Mouse (Mus musculus): ENCODE results near the gene U2af1l4.

The U2af1l4 gene

DNA sequence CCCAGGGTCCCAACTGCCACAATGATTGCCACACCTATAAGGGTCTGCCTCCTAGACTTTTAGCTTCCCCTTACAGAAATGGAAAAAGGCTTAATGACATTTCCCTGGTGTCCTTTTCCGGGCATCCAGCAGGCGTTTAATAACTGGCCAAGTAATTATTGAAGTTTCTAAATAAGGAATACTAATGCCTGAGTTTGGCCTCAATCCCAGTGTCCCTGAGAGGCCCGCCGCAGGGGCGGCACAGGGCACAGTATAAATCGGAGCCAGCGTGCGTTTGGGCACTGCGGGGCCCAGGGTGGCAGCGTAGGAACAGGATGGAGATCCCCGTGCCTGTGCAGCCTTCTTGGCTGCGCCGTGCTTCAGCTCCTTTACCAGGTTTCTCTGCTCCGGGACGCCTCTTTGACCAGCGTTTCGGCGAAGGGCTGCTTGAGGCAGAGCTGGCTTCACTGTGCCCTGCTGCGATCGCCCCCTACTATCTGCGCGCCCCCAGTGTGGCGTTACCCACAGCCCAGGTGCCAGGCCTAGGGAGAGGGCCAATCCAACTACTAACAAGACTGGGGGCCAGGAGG, 10.0 kb upstream of the U2af1l4 start:
- peak; percentile 54 for DNase-seq

DNA sequence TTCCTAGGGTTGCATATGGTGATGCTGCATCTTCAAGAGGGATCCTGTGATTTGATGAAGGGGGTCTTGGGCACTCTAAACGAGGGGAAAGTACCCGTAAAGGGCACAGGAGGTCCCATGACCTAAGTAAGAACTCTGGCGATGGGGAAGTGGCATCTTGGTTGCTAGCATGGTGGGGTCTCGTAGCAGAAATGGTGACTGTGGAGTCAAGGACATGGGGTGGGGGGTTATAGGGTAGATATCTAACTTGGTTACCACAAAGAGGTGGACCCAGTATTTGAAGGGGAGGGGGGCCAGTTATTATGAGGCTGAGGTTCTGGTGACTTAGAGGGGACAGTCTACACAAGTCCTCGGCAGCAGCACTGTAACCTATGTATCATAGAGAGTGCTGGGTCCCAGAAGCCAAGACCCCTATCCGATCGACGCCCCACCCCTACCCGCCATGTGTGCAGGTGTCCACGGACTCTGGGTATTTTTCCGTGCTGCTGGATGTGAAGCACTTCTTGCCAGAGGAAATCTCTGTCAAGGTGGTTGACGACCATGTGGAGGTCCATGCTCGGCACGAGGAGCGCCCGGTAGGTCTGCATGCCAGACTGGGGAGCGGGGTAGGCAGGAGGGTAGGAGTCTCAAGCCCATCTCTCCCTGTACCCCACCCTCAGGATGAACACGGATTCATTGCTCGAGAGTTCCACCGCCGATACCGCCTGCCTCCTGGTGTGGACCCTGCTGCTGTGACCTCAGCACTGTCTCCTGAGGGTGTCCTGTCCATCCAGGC, 9.1 kb upstream of the U2af1l4 start:
- no peak for DNase-seq

DNA sequence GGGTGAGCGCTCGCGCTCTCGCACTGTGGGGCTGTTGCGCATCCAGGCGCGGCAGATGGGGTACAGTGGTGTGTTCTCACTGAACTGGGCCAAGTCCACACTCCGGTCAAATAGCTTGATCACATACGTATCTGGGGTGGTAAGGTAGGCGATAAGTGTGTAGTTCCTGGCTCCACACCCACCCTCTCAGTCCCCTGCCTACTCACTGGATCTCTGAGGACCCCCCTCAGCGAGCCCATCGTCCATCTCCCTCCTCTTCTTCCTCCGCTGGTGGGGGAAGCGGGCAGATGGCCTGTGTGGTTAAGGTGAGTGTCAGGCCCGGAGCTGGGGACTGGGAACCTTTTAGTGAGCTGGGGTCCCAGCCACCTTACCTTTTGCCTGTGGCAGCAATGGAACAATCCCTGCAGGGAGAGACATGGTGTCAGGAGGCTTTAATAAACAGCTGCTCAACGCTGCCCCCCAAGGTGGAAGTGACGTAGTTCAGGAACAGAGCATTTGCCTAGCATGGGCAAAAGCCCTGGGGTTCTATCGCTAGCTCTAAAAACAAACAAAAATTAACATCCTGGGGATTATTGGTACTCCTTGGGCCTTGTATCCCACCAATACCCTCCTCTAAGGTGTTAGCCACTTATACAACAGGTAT, 6.1 kb upstream of the U2af1l4 start:
- no peak for DNase-seq

DNA sequence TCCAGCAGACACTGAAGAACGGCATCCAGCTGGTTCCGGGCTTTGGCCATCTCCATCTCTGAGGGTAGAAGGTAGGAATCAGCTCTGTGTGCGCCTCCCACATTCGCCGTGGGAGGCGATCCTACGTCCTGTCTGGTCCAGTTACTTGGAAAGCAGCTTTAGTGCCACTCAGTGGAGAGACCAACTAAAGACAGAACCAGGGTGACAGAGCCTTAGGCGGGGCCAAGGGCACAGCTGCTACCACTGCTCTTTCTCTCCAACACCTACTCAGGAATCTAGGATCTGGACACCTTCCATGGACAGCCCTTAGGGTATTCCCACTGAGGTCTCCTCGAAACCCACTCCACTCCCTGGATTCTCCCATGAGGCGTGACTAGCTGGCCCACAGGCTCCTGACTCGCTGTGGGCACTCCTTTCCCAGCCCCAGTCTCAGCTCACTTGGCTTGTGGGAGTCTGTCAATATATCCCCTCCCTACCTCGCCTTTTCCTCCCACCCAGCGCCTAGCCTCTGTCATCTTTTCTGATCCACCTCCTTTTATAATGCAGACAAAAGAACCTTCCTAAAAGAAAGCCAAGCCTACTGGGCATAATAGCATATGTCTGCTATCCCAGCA, 5.1 kb upstream of the U2af1l4 start:
- no peak for DNase-seq

DNA sequence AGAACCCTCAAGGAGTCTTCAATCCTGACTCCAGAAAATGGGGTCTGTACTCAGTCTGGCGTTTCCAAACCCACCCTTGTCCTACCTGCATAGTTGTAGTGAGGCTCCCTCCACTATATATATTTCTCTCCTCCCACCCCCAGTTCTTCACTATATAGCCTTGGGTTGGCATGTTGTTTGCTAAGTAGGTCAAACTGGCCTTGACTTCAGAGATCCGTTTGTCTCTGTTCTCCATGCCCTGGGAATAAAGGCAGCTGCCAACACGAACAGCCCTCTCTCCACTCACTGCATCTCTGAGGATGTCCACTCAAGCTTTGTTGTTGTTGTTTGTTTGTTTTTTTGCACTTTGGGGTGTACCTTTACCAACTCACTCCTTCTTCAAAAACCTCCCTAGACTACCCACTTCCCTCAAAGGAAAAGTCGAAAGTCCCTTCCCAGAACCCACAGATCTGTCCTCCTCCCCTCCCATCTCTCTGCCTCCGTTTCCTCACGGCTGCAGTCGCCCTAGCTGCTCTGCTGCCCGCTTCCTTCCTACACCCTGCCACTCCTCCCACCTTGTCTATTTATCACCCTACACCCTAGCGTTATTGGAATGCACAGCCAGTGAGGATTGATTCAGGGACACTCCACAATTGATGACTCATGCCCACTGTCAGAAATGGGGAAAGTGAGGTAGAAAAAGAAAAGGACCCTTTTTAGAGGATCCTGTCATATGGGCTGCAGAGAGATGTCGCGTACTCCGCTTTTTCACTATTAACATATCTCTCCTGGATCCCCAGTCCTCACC, 4.3 kb upstream of the U2af1l4 start:
- peak; percentile 56 for DNase-seq

DNA sequence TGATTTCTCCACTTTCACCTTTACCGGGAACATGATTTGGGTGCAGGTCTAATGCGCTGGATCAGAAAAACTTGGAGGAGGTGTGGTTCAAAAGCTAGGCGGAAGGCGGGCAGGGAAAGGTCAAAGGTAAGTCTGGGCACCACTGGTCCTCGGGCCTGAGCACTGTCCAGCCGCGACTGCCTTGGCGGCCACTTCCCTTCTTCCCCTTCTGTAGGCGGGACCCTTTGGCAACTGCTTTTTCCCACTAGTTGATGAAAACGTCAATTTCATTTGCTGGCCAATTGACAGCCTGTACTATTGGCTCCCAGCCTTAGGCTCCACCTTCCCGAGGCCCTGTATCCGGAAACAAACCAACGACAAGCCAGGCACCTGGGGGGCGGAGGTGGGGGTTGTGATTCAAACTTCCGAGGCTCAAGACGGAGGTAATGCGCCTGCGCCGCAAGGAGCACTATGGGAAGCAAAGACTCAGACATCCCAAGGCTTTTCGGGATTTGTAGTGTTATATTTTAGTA, 3.6 kb upstream of the U2af1l4 start, which contains the start of gene Lin37:
TSS of gene Lin37 (minus strand) at position 396 of the 512 bp plus-strand sequence.
- DNase-seq: peak; percentile 95

DNA sequence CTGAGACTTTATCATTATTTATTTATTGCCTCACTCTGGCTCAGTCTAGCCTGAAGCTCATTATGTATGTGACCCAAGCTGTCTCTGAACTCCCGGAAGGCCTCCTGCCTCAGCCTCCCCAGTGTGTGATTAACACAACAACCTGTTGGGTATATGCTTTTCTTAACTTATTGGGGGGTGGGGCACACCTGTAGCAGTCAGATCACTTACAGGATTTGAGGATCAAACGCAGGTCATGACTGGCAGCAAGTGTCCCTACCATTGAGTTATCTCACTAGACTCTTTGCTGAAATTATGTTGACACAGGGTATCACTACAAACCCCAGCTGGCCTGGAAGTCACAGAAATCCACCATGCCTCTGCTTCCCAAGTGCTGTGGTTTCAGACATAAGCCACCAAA, 2.8 kb upstream of the U2af1l4 start:
- DNase-seq: no peak

DNA sequence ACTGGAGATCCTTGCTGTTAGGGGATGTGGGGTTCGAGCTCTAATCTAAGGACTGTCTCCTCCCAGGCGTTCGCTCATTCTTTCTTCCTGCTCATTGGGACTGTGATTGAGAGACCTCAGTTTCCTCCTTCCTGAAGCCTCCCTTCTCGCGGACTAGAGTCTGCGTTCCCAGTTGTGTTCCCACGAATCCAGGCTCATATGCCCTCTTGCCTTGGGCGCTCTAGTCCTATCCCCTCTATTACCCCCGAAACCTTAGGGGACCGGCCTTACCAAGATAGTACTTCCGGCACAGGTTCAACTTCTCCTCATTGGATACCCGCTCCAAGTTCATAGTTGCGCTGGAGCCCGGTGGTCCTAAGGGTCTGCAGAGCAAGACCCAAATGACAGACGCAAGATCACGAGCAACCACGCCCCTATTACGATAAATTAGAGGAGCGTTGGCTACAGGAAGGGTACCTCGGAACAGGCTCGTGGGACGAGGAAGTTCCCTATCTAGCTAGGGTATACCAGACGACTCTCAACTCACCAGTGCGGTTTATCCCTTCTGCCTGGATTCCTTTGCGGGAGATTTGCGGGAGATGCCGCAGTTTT, 480 bp upstream of the U2af1l4 start:
- DNase-seq: no peak

DNA sequence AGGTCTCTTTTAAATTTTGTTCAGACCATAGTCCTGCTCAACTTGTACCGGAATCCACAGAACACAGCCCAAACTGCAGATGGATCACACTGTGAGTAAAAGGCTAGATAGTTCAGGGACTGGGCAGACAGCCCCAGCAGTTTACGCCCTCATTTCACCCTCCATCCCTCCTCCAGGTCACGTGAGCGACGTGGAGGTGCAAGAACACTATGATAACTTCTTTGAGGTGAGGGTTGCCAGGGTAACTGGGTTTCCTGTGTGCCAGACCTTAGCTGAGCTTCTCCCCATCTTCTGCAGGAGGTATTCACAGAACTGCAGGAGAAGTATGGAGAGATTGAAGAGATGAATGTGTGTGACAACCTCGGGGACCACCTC, 792 bp downstream of the U2af1l4 start:
- no peak for DNase-seq

DNA sequence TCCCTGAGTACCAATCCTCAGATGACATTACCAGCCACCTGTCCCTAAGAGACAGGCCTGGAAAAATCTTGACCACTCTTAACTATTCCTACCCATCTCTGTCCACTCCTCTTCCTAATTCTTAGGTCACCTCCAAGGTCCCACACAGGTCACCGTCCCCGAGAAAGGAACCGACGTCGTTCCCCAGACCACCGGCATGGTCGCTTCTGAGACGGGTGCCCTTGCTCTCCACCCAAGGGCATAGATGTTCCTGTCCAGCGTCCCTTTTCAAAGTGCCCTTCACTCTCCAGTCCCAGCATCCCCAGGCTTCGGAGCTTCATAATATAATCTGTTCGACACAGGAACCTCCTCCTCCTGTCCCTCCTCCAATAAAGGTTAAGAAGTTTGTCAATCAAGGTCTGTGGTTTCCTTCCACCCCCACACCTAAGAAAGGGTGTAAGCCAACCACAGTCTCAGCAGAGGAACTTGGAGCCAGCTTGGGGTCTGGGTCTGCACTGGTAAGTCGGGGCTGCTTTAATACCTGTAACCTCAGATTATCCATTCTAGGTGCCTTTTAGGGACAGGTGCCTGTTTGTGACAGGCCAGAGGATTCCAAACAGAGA, 2.0 kb downstream of the U2af1l4 start, which contains the start of gene Igflr1:
TSS of gene Igflr1 (plus strand) at position 458 of the 602 bp plus-strand sequence.
- no peak for DNase-seq

DNA sequence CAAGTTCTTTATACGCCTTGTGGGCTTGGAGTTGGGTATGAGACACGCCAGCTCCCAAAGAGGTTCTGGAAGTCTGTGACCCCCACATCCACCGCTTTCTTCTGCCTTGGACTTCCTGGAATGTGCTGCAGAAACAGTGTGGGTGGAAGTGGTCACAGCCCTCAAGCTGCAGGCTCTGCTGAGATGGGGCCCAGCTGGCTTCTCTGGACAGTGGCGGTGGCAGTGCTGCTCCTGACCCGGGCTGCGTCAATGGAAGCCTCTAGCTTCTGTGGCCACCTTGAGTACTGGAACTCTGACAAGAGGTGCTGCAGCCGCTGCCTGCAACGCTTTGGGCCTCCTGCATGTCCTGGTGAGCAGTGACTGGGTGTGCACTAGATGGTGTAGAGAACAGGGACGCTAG, 2.9 kb downstream of the U2af1l4 start:
- DNase-seq: no peak

DNA sequence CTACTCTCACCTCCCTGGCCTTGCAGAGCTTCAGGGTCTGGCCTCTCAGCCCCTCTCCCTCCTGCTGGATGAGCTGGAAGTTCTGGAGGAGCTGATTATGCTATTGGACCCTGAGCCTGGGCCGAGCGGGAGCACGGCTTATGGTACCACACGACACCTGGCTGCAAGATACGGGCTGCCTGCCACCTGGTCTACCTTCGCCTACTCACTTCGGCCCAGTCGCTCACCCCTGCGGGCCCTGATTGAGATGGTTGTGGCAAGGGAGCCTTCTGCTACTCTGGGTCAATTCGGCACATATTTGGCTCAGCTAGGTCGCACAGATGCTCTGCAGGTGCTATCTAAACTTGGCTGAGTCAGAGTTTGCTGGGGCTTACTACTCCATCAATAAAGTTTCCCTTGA, 4.5 kb downstream of the U2af1l4 start:
- DNase-seq: no peak

DNA sequence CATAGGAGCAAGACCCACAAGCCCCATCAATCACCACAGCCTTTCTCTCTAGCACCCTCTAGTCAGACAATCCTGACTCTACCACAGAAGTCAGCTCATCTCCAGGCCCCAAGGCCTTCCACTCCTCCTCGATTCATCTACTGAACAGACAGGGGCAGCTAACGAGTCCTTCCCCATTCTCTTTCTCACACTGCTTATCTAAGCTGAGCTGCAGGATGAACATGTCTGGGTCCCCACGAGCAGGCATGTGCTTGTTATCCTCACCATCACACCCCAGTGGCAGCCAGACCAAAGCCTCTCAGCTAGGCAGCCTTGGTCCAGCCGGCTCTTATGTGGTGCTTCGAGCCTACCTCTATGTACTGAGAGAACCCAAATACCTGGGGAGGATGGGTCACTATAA, 9.3 kb downstream of the U2af1l4 start:
- DNase-seq: no peak

DNA sequence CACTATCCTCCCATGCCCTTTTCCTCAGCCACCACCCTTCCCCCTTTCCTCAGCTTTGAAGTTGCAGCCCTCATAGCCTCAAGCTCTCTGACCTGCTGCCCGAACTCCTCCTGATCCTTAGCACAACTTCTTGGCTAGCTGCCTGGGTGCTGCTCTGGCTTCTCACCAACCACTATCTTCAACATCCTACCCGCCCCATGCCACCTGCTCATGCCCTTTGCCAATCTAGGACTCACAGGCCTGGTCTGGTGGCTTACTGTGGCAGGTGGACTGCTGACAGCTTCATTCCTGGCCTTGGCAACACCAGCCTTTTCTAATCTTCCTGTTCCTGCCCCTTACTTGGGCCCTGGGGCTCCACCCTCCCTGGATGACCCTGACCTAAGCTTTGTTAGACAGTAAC, 9.9 kb downstream of the U2af1l4 start:
- no peak for DNase-seq

DNA sequence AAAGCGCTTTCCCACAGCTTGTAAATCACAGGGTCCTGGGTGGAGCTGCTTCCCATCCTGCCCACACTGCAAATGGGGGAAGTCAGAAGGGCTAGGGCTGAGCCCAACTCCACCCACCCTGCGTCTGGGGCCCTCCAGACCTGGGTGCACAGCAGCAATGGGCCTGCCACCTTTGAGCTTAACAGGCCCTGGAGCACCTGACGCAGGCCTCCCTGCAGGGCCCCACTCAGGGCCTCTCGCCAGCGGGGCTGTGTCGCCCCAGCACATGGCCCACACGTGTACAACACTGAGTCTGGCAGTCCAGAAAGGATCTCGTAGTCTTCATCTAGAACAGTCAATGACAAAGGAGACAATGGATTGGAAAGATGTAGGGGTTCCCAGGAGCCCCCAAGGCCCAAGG, 16.8 kb downstream of the U2af1l4 start:
- DNase-seq: no peak

DNA sequence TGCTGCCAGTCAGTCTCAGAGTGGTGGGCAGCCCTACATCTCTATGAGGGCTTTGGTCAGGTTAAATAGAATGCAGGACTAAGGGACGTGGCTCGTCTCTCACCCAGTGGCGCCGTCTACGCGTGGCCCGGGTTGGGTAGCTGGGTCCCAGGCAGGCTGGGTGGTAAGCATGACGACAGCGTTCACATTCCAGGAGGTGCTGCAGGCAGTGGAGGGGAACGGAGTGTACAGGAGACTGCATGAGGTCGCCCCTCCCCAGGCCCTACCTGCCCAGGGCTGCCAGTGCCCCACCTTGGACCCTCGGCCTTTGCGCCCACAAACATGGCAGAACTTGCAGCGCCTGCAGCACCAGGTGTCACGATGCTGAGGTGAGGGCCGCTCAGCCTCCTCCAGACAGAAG, 18.4 kb downstream of the U2af1l4 start:
- DNase-seq: no peak

DNA sequence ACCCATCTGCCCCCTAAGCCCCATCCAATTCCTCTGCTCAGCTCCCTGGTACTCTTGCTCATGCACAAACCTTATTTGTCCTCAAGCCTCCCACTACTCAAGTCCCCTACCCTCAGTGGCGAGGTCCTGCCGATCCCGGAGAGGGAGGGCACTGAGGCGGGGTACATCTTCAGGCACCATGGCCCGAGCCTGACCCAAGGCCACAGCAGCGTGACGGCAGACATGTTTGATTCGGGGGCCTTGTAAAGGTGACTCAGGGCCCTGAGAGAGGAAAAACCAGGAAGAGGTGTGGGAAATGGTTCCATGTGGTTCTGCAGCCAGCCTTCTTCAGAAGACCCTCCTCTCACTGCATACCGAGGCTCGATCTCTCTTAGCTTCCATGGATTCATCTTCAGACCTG, 21.2 kb downstream of the U2af1l4 start:
- DNase-seq: no peak

DNA sequence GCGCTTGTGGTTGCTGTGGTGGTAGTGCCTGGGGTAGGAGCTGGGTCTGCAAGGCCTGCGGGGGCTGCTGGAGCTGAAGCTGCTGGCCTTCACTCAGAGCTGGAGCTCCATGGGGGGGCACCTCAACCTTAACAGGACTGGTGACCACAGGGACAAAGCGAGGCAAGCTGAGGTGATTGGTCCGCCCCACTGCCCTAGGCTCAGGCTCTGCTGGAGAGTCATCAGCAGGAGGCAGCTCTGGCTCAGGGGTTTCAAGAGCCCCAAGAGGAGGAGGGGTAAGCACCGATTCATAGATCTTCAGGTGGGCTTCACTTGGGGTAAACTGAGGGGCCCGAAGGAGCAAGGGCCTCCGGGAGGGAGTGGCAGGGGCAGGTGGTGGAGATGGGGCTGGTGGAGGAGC, 22.1 kb downstream of the U2af1l4 start:
- DNase-seq: no peak

DNA sequence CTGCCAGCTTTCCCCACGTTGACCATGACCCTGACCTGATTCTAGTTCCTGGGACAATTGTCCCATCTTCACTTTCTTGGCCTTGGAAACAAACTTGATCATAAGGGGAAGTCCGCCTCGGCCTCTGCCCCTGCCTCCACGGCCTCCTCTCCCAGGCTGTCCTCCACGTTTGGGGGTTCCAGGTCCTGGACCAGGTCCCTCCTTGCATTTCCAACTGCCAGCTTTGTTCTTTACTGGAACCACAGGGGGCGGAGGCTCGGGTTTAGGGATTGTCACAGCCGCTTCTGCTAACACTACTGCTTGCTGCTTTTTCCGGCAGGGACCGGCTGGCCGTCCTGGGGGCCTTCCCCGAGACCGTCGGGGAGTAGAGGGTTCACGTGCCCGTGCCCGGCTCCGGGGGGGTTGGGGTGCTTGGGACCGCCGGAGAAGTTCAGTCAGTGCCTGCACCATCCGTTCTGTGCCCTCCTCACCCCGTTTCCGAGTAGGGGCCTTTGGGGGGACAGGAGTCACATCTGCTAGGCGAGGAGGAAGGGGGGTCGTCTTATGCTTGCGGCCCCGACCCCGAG, 23.4 kb downstream of the U2af1l4 start:
- no peak for DNase-seq

DNA sequence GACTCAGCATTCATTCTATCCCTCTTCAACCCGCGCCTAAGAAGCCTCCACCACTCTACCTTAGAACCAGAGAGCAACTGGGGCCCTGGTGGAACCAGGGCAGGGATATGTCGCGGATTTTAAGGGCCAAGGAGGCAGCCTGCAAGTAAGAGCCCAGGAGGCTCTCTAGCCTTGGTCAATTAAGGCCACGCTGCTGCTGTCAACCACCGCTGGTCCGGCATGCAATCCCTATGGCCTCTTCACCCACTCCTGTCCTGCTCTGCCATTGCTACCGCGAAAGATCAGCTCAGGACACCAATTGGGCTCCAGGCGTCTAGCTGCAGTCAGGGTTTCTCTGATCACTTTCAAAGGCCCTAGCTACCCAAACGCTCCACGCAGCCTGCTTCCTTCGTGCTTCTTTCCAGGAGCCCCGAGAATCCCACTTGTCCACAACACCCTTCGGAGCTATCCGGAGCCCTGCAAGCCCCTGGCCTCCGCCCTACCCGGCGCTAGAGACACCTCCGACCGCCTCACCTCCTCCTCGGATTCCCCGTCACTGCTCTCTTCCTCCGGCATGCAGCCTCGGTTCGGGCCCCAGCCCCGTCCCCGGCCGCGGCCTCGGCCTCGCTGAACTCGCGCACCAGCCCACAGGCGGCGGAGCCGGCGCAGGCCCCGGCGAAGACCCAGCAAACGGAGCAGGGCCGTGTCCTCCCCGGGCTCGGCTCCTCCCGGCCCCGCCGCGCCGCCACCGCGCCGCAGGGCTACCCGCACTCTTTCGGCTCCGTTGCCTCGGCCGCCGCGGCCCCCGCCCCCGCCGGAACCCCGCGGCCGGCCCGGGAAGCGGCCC, 25.0 kb downstream of the U2af1l4 start:
- DNase-seq: peak; percentile 59
